Mouse (Mus musculus) forebrain, embryonic 16.5 days (tissue): Measurements from ENCODE around the gene Eif4g3. TPM values are rescaled to one million over a fixed set of nuclear protein-coding genes. Genes with fewer than 3 reads are reported as not detected.

ENCODE experiments used
- ATAC-seq: fragments of 200-750 bp; cut with Nextera tagmentation; 2 replicates; pipeline ENCODE4 v1.8.0; 2017; ENCODE audit warnings: mild to moderate bottlenecking, moderate library complexity
- H3K27ac ChIP-seq: fragments of 300-500 bp; sonication (generic); 2 replicates; pipeline ENCODE4 v1.5.1; 2014; ENCODE audit warnings: low read length, control low read depth
- H3K27me3 ChIP-seq: fragments of 300-500 bp; sonication (generic); replicated peaks from 2 replicates; pipeline ENCODE4 v1.6.1; 2014; ENCODE audit warnings: low read length; ENCODE audit not compliant: control insufficient read depth, insufficient read depth
- H3K36me3 ChIP-seq: fragments of 300-500 bp; sonication (generic); 2 replicates; pipeline ENCODE4 v1.6.1; 2014; ENCODE audit not compliant: control insufficient read depth, insufficient read depth
- H3K4me1 ChIP-seq: fragments of 300-500 bp; sonication (generic); replicated peaks from 2 replicates; pipeline ENCODE4 v1.6.1; 2014; ENCODE audit warnings: low read length; ENCODE audit not compliant: control insufficient read depth, insufficient read depth
- H3K4me2 ChIP-seq: fragments of 300-500 bp; sonication (generic); 2 replicates; pipeline ENCODE4 v1.6.1; 2014; ENCODE audit warnings: mild to moderate bottlenecking, low read length, control low read depth
- H3K4me3 ChIP-seq: fragments of 300-500 bp; sonication (generic); replicated peaks from 2 replicates; pipeline ENCODE4 v1.5.1; 2014; ENCODE audit warnings: mild to moderate bottlenecking, low read length, control low read depth
- H3K9ac ChIP-seq: fragments of 300-500 bp; sonication (generic); replicated peaks from 2 replicates; pipeline ENCODE4 v1.6.1; 2014; ENCODE audit warnings: low read depth, low read length, control low read depth
- H3K9me3 ChIP-seq: fragments of 300-500 bp; sonication (generic); 2 replicates; pipeline ENCODE4 v1.6.1; 2016; ENCODE audit warnings: low read length; ENCODE audit not compliant: control insufficient read depth
- WGBS: fragments of 180-500 bp; shearing (Covaris S2); extraction: QIAGEN DNeasy Blood & Tissue Kit; methylation state at CpG from one replicate; pipeline ENCODE4 v1.1.7; 2014; 5-methylcytosine and 5-hydroxymethylcytosine counted together
- polyA plus RNA-seq: library from polyadenylated mRNA; unstranded; fragments of >200 nt; fragmentation: Nextera tagmentation; extraction: Ambion mirVana; gene quantifications from 2 replicates; pipeline ENCODE4 v1.2.1, GENCODE M21; 2015

Gene Eif4g3
- polyA plus RNA-seq, 1 experiment from 2014 or later: 51.7 TPM

DNA sequence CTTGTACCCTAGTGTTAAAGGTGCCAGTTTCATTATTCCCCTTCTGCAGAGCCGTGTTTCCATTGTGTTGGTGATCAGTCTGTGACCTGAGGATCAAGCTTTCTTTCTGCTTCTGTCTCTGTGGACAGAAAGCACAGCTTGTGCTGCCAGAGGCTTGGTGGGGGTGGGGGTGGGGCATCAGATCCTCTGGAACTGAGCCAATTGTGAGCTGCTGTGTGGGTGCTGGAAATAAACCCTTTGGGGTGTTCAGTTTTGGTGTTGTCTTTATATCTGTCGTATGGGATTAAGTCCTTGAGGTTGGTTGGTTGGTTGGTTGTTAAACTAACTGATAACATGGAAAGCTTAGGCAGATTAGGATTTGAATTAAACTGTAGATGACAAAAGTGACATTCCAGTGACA, 171.0 kb downstream of the Eif4g3 start:
- Histone ChIP-seq H3K4me3 (no peak overlapping the region), H3K9ac (no peak overlapping the region), H3K36me3 (peaks cover 13% of the 10 kb centered on the region), H3K9me3 (no peaks in the 10 kb centered on the region), H3K4me2 (no peak overlapping the region), H3K27me3 (no peaks in the 10 kb centered on the region), H3K4me1 (peaks cover 9% of the 10 kb centered on the region; the same call in 1 of the 2 replicates), H3K27ac (no peak overlapping the region)
- no peak for ATAC-seq
- 24% methylated on average over 2 of the region's 2 CpGs for WGBS

DNA sequence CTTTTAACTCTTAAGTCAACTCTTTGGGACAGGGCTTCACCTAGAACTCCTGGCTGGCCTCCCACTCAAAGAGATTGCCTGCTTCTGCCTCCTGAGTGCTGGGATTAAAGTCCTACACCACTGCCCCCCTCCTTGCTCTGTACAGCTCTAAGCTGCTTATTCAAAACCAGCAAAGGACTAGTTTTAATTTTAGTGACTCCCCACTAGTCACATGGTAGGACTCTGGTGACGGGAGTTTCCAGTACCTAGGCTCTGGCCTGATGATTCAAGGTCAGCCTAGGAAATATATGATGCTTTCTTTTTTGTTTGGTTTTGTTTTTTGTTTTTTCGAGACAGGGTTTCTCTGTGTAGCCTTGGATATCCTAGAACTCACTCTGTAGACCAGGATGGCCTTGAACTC, 172.0 kb downstream of the Eif4g3 start:
- ATAC-seq: no peak
- Histone ChIP-seq H3K36me3 (peaks cover 10% of the 10 kb centered on the region; the same call in 1 of the 2 replicates), H3K27ac (no peak overlapping the region), H3K9ac (no peak overlapping the region), H3K4me1 (peaks cover 9% of the 10 kb centered on the region; the same call in 1 of the 2 replicates), H3K4me2 (no peak overlapping the region), H3K9me3 (no peaks in the 10 kb centered on the region), H3K27me3 (no peaks in the 10 kb centered on the region), H3K4me3 (no peak overlapping the region)
- WGBS: 90% methylated on average over 2 of the region's 2 CpGs

DNA sequence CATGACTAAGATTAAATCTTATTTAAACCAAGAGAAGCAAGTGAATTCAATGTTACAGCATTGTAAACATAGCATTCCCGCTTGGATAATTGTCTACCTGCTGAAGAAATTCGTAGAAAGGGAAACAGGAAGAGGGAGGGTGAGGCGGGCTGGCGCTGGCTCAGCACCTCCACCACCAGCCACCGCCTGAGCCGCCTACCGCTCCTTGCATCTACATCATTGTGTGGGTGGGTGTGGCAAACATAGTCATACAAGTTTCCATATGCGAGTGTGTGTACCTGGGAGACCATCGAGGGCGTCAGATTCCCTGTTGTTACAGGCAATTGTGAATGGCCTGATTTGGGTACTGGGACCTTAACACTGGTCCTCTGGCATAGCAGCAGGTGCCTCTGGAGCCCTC, 173.7 kb downstream of the Eif4g3 start:
- ATAC-seq: no peak
- peaks cover 9% of the 10 kb centered on the region; the same call in 1 of the 2 replicates for H3K4me1 ChIP-seq
- peaks cover 16% of the 10 kb centered on the region for H3K36me3 ChIP-seq
- H3K4me2 ChIP-seq: no peak overlapping the region
- no peak overlapping the region for H3K4me3 ChIP-seq
- no peak overlapping the region for H3K27ac ChIP-seq
- H3K9ac ChIP-seq: no peak overlapping the region
- H3K9me3 ChIP-seq: no peaks in the 10 kb centered on the region
- 91% methylated on average over 10 of the region's 10 CpGs for WGBS
- no peaks in the 10 kb centered on the region for H3K27me3 ChIP-seq

DNA sequence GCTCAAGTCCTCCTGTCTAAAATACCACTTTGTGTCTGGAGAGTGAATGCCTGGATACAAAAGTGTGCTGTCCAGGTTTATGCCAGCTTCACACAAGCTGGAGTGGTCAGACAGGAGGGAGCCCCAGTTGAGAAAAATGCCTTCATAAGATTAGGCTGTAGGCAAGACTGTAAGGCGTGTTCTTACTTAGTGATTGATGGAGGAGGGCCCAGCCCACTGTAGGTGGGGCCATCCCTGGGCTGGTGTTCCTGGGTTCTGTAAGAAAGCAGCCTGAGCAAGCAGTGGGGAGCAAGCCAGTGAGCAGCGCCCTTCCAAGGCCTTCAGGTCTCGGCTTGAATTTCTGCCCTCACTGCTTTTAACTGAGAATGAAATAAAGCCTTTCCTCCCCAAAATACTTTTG, 175.3 kb downstream of the Eif4g3 start:
- no peaks in the 10 kb centered on the region for H3K9me3 ChIP-seq
- H3K4me1 ChIP-seq: peaks cover 9% of the 10 kb centered on the region; the same call in 1 of the 2 replicates
- no peak overlapping the region for H3K4me2 ChIP-seq
- H3K36me3 ChIP-seq: peaks cover 23% of the 10 kb centered on the region
- H3K9ac ChIP-seq: no peak overlapping the region
- no peak overlapping the region for H3K27ac ChIP-seq
- no peak for ATAC-seq
- H3K27me3 ChIP-seq: no peaks in the 10 kb centered on the region
- H3K4me3 ChIP-seq: no peak overlapping the region
- WGBS: 82% methylated on average over 3 of the region's 3 CpGs

DNA sequence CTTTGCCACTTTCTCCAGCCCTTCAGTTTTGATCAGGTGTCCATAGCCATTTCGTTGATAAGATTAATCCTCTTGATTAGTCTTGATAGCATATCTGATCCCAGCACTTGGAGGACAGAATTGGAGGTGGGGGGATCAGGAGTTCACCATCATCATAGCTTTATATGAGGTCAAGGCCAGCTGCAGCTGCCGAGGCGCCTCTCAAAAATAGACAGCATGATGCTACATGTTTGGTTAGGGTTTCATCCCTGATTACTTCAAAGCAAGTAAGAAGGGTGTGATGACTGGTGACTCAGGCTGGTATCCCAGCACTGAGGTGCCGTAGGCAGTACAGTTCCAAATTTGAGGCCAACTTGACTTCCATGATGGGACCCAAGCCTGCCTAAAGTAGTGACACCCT, 176.6 kb downstream of the Eif4g3 start:
- H3K9ac ChIP-seq: no peak overlapping the region
- H3K4me2 ChIP-seq: no peak overlapping the region
- no peaks in the 10 kb centered on the region for H3K9me3 ChIP-seq
- ATAC-seq: no peak
- 94% methylated on average over 4 of the region's 4 CpGs for WGBS
- H3K27ac ChIP-seq: no peak overlapping the region
- peaks cover 27% of the 10 kb centered on the region for H3K36me3 ChIP-seq
- H3K4me3 ChIP-seq: no peak overlapping the region
- no peaks in the 10 kb centered on the region for H3K27me3 ChIP-seq
- no peaks in the 10 kb centered on the region for H3K4me1 ChIP-seq

DNA sequence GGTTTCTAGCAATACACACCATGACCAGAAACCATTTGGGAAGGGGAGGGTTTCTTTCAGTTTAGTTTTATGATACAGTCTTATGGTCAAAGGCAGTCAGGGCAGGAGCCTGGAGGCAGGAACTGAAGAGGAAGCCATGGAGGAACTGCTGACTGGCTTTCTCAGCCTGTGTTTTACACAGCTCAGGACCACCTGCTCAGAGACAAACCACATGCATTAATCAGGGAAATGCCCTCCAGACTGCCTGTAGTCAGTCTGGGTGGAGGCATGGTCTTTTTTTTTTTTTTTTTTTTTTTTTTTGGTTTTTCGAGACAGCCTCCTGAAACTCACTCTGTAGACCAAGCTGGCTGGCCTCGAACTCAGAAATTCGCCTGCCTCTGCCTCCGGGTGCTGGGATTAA, 179.9 kb downstream of the Eif4g3 start:
- 92% methylated on average over 4 of the region's 4 CpGs for WGBS
- no peaks in the 10 kb centered on the region for H3K27me3 ChIP-seq

DNA sequence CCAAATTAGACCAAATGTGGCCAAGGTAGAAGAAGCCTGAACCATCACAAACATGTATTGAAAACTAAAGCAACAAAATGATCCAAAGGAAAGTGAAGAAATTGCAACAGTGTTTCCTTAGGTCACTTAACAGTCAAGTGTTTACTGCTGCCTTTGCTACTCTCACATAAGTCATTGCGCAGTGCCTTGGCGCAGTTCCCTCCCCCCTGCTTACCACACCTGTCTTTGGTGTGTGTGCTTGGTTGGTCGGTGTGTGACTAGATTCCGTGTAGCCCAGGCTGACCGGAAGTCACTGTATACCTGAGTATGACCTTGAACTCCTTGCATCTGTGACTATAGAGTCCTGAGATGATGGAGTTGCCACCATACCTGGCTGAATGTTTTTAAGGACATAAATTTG, 186.6 kb downstream of the Eif4g3 start:
- Histone ChIP-seq H3K9me3 (no peaks in the 10 kb centered on the region), H3K36me3 (peaks cover 37% of the 10 kb centered on the region), H3K27me3 (no peaks in the 10 kb centered on the region), H3K9ac (no peak overlapping the region), H3K27ac (no peak overlapping the region), H3K4me3 (no peak overlapping the region), H3K4me1 (no peaks in the 10 kb centered on the region), H3K4me2 (no peak overlapping the region)
- no peak for ATAC-seq
- WGBS: 96% methylated on average over 5 of the region's 5 CpGs

More for the DNA sequence above, 179.9 kb downstream of the Eif4g3 start:
- Histone ChIP-seq H3K9me3 (no peaks in the 10 kb centered on the region), H3K4me2 (no peak overlapping the region), H3K9ac (no peak overlapping the region), H3K27ac (no peak overlapping the region), H3K4me1 (no peaks in the 10 kb centered on the region), H3K4me3 (no peak overlapping the region), H3K36me3 (peaks cover 30% of the 10 kb centered on the region)
- no peak for ATAC-seq

DNA sequence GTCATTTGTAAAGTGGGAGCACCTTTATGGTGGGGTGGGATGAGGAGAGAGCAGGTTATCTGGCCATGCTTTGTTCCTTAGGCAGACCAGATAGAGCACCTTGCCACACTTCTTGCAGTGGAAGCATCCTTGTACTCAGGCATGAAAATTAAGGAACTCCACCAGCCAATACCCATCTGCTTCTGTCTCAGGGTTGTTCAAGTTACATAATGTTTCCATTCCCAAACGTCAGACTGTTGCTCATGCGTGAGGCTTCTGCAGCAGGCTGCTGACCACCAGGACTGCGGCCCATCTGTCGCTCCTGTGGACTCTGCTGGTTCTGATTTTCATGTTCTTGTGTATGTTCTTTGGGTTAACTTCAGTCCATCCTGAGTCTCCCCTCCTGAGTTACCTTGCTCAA, 187.9 kb downstream of the Eif4g3 start:
- WGBS: 97% methylated on average over 4 of the region's 4 CpGs
- Histone ChIP-seq H3K27ac (no peak overlapping the region), H3K4me1 (no peaks in the 10 kb centered on the region), H3K36me3 (peaks cover 42% of the 10 kb centered on the region), H3K9ac (no peak overlapping the region), H3K27me3 (no peaks in the 10 kb centered on the region), H3K9me3 (no peaks in the 10 kb centered on the region), H3K4me3 (no peak overlapping the region), H3K4me2 (no peak overlapping the region)
- ATAC-seq: no peak

DNA sequence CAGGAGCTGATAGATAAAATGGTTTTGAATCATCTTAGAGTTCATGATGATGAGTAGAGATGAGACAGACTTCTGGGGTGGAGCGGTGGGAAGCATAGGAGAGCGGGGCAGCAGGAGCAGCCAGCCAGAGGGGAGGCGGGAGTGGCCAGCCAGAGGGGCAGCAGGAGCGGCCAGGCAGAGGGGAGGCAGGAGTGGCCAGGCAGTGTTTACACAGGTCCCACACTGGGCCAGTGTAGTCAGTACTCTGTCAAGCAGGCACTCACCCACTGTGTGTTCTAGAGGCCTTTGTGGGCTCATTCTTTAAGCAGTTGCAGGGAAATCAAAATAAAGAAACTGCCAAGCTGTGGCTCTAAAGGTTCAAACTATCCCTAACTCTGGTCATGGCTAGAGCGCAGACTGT, 191.2 kb downstream of the Eif4g3 start:
- H3K4me1 ChIP-seq: no peaks in the 10 kb centered on the region
- H3K27ac ChIP-seq: no peak overlapping the region
- H3K4me3 ChIP-seq: no peak overlapping the region
- peaks cover 37% of the 10 kb centered on the region for H3K36me3 ChIP-seq
- no peak for ATAC-seq
- no peak overlapping the region for H3K9ac ChIP-seq
- 94% methylated on average over 5 of the region's 5 CpGs for WGBS
- no peak overlapping the region for H3K4me2 ChIP-seq
- H3K9me3 ChIP-seq: no peaks in the 10 kb centered on the region
- H3K27me3 ChIP-seq: no peaks in the 10 kb centered on the region

DNA sequence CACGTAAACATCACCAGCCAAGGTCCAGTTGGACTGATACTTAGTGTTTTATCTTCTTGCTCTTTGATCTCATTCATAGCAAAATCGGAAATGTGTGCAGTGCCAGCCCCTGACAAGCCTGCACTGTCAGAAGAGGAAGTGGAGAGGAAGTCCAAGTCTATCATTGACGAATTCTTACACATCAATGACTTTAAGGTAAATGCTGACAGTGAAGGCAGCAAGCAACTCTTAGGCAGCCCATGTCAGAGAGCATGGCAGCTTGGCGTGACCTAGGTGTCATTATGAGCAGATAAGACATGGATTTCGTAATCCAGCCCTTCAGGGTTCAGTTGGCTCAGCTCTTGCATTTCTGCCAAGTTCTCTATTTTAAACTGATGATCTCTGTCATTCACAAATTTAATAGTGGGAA, 191.8 kb downstream of the Eif4g3 start:
- ATAC-seq: no peak

More for the DNA sequence above, 191.8 kb downstream of the Eif4g3 start:
- no peak overlapping the region for H3K4me2 ChIP-seq
- H3K4me1 ChIP-seq: no peaks in the 10 kb centered on the region
- H3K9me3 ChIP-seq: no peaks in the 10 kb centered on the region
- H3K27ac ChIP-seq: no peak overlapping the region
- peaks cover 37% of the 10 kb centered on the region for H3K36me3 ChIP-seq
- no peak overlapping the region for H3K9ac ChIP-seq
- WGBS: 88% methylated on average over 5 of the region's 5 CpGs
- no peaks in the 10 kb centered on the region for H3K27me3 ChIP-seq
- no peak overlapping the region for H3K4me3 ChIP-seq
